Mouse (Mus musculus) ES-E14 (cell line): Measurements from ENCODE around the gene Dennd1a.

Experiments
- HCFC1 ChIP-seq: IDR thresholded peaks from 2 replicates; pipeline ENCODE4 v1.6.1; 2012; ENCODE audit warnings: low read length, inconsistent platforms, borderline replicate concordance; ENCODE audit not compliant: insufficient read depth
- MAFK ChIP-seq: IDR thresholded peaks from 2 replicates; pipeline ENCODE4 v1.6.1; 2014; ENCODE audit warnings: mild to moderate bottlenecking, low read depth, low read length, inconsistent platforms; ENCODE audit not compliant: insufficient read depth
- ZC3H11A ChIP-seq: IDR thresholded peaks from 2 replicates; pipeline ENCODE4 v1.6.1; 2012; ENCODE audit warnings: low read depth, mild to moderate bottlenecking, inconsistent platforms, low read length, borderline replicate concordance
- ZNF384 ChIP-seq: IDR thresholded peaks from 2 replicates; pipeline ENCODE4 v1.6.1; 2012; ENCODE audit warnings: low read depth, low read length, inconsistent platforms

- TF ChIP-seq MAFK (no peak), HCFC1 (no peak), ZC3H11A (no peak), ZNF384 (no peak)
Measured at GRCm38 (mm10) chr2:38176870-38177582, 110.2 kb downstream of the Dennd1a start.
